ENCODE assay signal across 27 mouse cellular contexts in the genomic region with DNA sequence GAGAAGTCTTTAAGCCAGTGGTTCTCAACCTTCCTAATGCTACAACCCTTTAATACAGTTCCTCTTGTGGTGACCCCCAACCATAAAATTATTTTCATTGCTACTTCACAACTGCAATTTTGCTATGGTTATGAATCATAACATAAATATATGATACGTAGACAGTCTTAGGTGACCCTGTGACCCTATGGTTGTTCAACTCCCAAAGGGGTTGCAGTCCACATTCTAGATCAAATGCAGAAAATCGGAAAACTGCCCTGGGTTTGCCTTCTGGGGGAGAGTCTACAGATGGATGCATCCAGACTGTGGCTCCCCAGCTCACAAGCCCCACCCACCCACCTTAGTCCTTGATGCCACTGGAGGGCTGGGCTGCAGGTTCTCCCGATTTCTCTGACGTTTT.
"Had no signal": no experiment of that assay in that cellular context is flagged by ENCODE, and none has a peak within 500 bp of the region (broad histone marks: within the 10 kb centered on the region; RNA-seq: fewer than 3 reads in every experiment).

No protein-coding gene starts in this region.

- H3K9me3 ChIP-seq: embryonic facial prominence, embryonic 10.5 days; embryonic facial prominence, embryonic 12.5 days; embryonic facial prominence, embryonic 13.5 days; embryonic facial prominence, embryonic 15.5 days; forebrain, embryonic 10.5 days; forebrain, embryonic 12.5 days; forebrain, embryonic 13.5 days; forebrain, embryonic 15.5 days; heart, embryonic 10.5 days had no signal

- H3K9ac ChIP-seq: embryonic facial prominence, embryonic 12.5 days; embryonic facial prominence, embryonic 13.5 days; embryonic facial prominence, embryonic 15.5 days; forebrain, embryonic 12.5 days; forebrain, embryonic 13.5 days; forebrain, embryonic 15.5 days; forebrain, postnatal 0 days had no signal

- ATAC-seq: forebrain, embryonic 13.5 days; forebrain, embryonic 14.5 days; forebrain, embryonic 15.5 days; forebrain, embryonic 16.5 days; forebrain, postnatal 0 days had no signal

- H3K4me3 ChIP-seq: embryonic facial prominence, embryonic 10.5 days; embryonic facial prominence, embryonic 12.5 days; embryonic facial prominence, embryonic 13.5 days; embryonic facial prominence, embryonic 15.5 days; erythroblast, embryonic 14.5 days; forebrain, embryonic 10.5 days; forebrain, embryonic 12.5 days; forebrain, embryonic 13.5 days; forebrain, embryonic 15.5 days; gastrocnemius, adult 2 months; heart, adult 2 months; heart, embryonic 10.5 days had no signal

- H3K4me2 ChIP-seq: embryonic facial prominence, embryonic 12.5 days; embryonic facial prominence, embryonic 13.5 days; embryonic facial prominence, embryonic 15.5 days; forebrain, embryonic 12.5 days; forebrain, embryonic 13.5 days; forebrain, embryonic 15.5 days had no signal

- H3K36me3 ChIP-seq: embryonic facial prominence, embryonic 12.5 days; embryonic facial prominence, embryonic 15.5 days; forebrain, embryonic 10.5 days; forebrain, embryonic 12.5 days; forebrain, embryonic 15.5 days had no signal

- H3K27me3 ChIP-seq: embryonic facial prominence, embryonic 12.5 days; embryonic facial prominence, embryonic 13.5 days; embryonic facial prominence, embryonic 15.5 days; forebrain, embryonic 12.5 days; forebrain, embryonic 13.5 days; forebrain, embryonic 15.5 days had no signal

- DNase-seq: cerebellum, adult 9-11 months; cerebellum, postnatal 10 days; cerebellum, postnatal 14 days; cerebellum, postnatal 25 days; cerebellum, postnatal 36 days; embryo, embryonic 11 days; forebrain, postnatal 0 days; gastrocnemius, adult 2 months; gastrocnemius, postnatal 10 days; gastrocnemius, postnatal 14 days; gastrocnemius, postnatal 25 days; gastrocnemius, postnatal 36 days; heart, adult 11 months; heart, adult 18-20 months; heart, adult 2 months had no signal

- H3K27ac ChIP-seq: embryonic facial prominence, embryonic 10.5 days; embryonic facial prominence, embryonic 12.5 days; embryonic facial prominence, embryonic 13.5 days; embryonic facial prominence, embryonic 15.5 days; forebrain, embryonic 10.5 days; forebrain, embryonic 12.5 days; forebrain, embryonic 13.5 days; forebrain, embryonic 15.5 days; gastrocnemius, adult 2 months; heart, adult 2 months; heart, embryonic 10.5 days had no signal
